Mouse (Mus musculus): ENCODE results near the gene Tcf7l2. TPM values are rescaled to one million over a fixed set of nuclear protein-coding genes. Genes with fewer than 3 reads are reported as not detected.

The Tcf7l2 gene
- polyA plus RNA-seq (2016; fragmentation: Nextera tagmentation; extraction: Ambion mirVana) = 189 and 195 TPM in 2 replicates

- Histone ChIP-seq H3K4me3 (replicated peaks) (peak within 1 kb of the TSS; percentile 94), H3K9me3 (no peaks in the 10 kb centered on the region), H3K9ac (replicated peaks) (peak within 1 kb of the TSS; percentile 100), H3K27me3 (no peaks in the 10 kb centered on the region), H3K4me1 (replicated peaks) (peaks cover 38% of the 10 kb centered on the region), H3K4me2 (peak within 1 kb of the TSS; percentile 90), H3K36me3 (no peaks in the 10 kb centered on the region), H3K27ac (peak within 1 kb of the TSS; percentile 100)
- 1% methylated on average over 37 of the region's 42 CpGs for WGBS
- peak; percentile 89 for ATAC-seq (ENCODE audit: insufficient number of reproducible peaks, insufficient read depth, low FRiP score, low TSS enrichment, low read depth)
These were observed at the start of gene Tcf7l2 for GRCm38 (mm10) chr19:55741439-55741928. Gene Tcf7l2, plus strand, starts transcription at chr19:55741820.

- H3K4me1 ChIP-seq (replicated peaks) = peaks cover 17% of the 10 kb centered on the region
- 0 out of 2 replicates have a peak overlapping the region, but pooled peaks have one; percentile 19 for H3K4me2 ChIP-seq
- peaks cover 45% of the 10 kb centered on the region for H3K27me3 ChIP-seq
- H3K36me3 ChIP-seq = no peaks in the 10 kb centered on the region
- no peak overlapping the region for H3K9ac ChIP-seq (replicated peaks)
- no peak overlapping the region for H3K4me3 ChIP-seq (replicated peaks)
- WGBS = 19% methylated on average over 13 of the region's 13 CpGs
- no peak for ATAC-seq (ENCODE audit: insufficient number of reproducible peaks, insufficient read depth, low FRiP score, low TSS enrichment, low read depth)
- H3K9me3 ChIP-seq = no peaks in the 10 kb centered on the region
- H3K27ac ChIP-seq = no peak overlapping the region
These were observed 47.0 kb upstream of the Tcf7l2 start for GRCm38 (mm10) chr19:55694651-55695050.

GRCm38 (mm10) chr19:55695418-55695817 is 46.2 kb upstream of the Tcf7l2 start:
- Histone ChIP-seq H3K27me3 (peaks cover 53% of the 10 kb centered on the region), H3K36me3 (no peaks in the 10 kb centered on the region), H3K9ac (replicated peaks) (no peak overlapping the region), H3K9me3 (no peaks in the 10 kb centered on the region), H3K27ac (no peak overlapping the region), H3K4me3 (replicated peaks) (no peak overlapping the region), H3K4me1 (replicated peaks) (peaks cover 21% of the 10 kb centered on the region), H3K4me2 (no peak overlapping the region)
- WGBS = 65% methylated on average over 10 of the region's 10 CpGs
- no peak for ATAC-seq (ENCODE audit: insufficient number of reproducible peaks, insufficient read depth, low FRiP score, low TSS enrichment, low read depth)

- H3K36me3 ChIP-seq = no peaks in the 10 kb centered on the region
- H3K9me3 ChIP-seq = no peaks in the 10 kb centered on the region
- H3K9ac ChIP-seq (replicated peaks) = no peak overlapping the region
- H3K4me3 ChIP-seq (replicated peaks) = no peak overlapping the region
- WGBS = 71% methylated on average over 5 of the region's 5 CpGs
- peaks cover 63% of the 10 kb centered on the region for H3K27me3 ChIP-seq
- H3K27ac ChIP-seq = no peak overlapping the region
- H3K4me2 ChIP-seq = no peak overlapping the region
- no peak for ATAC-seq (ENCODE audit: insufficient number of reproducible peaks, insufficient read depth, low FRiP score, low TSS enrichment, low read depth)
- H3K4me1 ChIP-seq (replicated peaks) = peaks cover 18% of the 10 kb centered on the region
These were observed 42.7 kb upstream of the Tcf7l2 start for GRCm38 (mm10) chr19:55698892-55699291.

- H3K27me3 ChIP-seq = peaks cover 53% of the 10 kb centered on the region
- H3K4me1 ChIP-seq (replicated peaks) = peaks cover 8% of the 10 kb centered on the region
- no peaks in the 10 kb centered on the region for H3K9me3 ChIP-seq
- H3K27ac ChIP-seq = no peak overlapping the region
- 11% methylated on average over 6 of the region's 6 CpGs for WGBS
- H3K9ac ChIP-seq (replicated peaks) = no peak overlapping the region
- ATAC-seq (ENCODE audit: insufficient number of reproducible peaks, insufficient read depth, low FRiP score, low TSS enrichment, low read depth) = no peak
- no peak overlapping the region for H3K4me3 ChIP-seq (replicated peaks)
- H3K4me2 ChIP-seq = no peak overlapping the region
- no peaks in the 10 kb centered on the region for H3K36me3 ChIP-seq
These were observed 41.4 kb upstream of the Tcf7l2 start for GRCm38 (mm10) chr19:55700214-55700568.

GRCm38 (mm10) chr19:55700569-55701282 is 40.9 kb upstream of the Tcf7l2 start:
- no peak overlapping the region for H3K27ac ChIP-seq
- H3K4me3 ChIP-seq (replicated peaks) = no peak overlapping the region
- peaks cover 53% of the 10 kb centered on the region for H3K27me3 ChIP-seq
- H3K4me2 ChIP-seq = no peak overlapping the region
- WGBS = 22% methylated on average over 11 of the region's 11 CpGs
- peaks cover 8% of the 10 kb centered on the region for H3K4me1 ChIP-seq (replicated peaks)
- H3K9me3 ChIP-seq = no peaks in the 10 kb centered on the region
- no peak for ATAC-seq (ENCODE audit: insufficient number of reproducible peaks, insufficient read depth, low FRiP score, low TSS enrichment, low read depth)
- H3K9ac ChIP-seq (replicated peaks) = no peak overlapping the region
- no peaks in the 10 kb centered on the region for H3K36me3 ChIP-seq

GRCm38 (mm10) chr19:55701283-55701633 is 40.4 kb upstream of the Tcf7l2 start:
- Histone ChIP-seq H3K9ac (replicated peaks) (no peak overlapping the region), H3K27ac (no peak overlapping the region), H3K4me1 (replicated peaks) (peaks cover 8% of the 10 kb centered on the region), H3K36me3 (no peaks in the 10 kb centered on the region), H3K9me3 (no peaks in the 10 kb centered on the region), H3K4me2 (no peak overlapping the region), H3K27me3 (peaks cover 50% of the 10 kb centered on the region), H3K4me3 (replicated peaks) (no peak overlapping the region)
- no peak for ATAC-seq (ENCODE audit: insufficient number of reproducible peaks, insufficient read depth, low FRiP score, low TSS enrichment, low read depth)
- 69% methylated on average over 9 of the region's 9 CpGs for WGBS

- Histone ChIP-seq H3K27ac (no peak overlapping the region), H3K4me3 (replicated peaks) (no peak overlapping the region), H3K36me3 (no peaks in the 10 kb centered on the region), H3K9ac (replicated peaks) (no peak overlapping the region), H3K27me3 (peaks cover 44% of the 10 kb centered on the region), H3K9me3 (no peaks in the 10 kb centered on the region), H3K4me1 (replicated peaks) (peaks cover 8% of the 10 kb centered on the region), H3K4me2 (no peak overlapping the region)
- no peak for ATAC-seq (ENCODE audit: insufficient number of reproducible peaks, insufficient read depth, low FRiP score, low TSS enrichment, low read depth)
- WGBS = 91% methylated on average over 4 of the region's 4 CpGs
These were observed 39.5 kb upstream of the Tcf7l2 start for GRCm38 (mm10) chr19:55702081-55702480.

- Histone ChIP-seq H3K9me3 (no peaks in the 10 kb centered on the region), H3K9ac (replicated peaks) (no peak overlapping the region), H3K36me3 (no peaks in the 10 kb centered on the region), H3K4me1 (replicated peaks) (peaks cover 12% of the 10 kb centered on the region), H3K4me2 (no peak overlapping the region), H3K27ac (no peak overlapping the region), H3K4me3 (replicated peaks) (no peak overlapping the region), H3K27me3 (peaks cover 39% of the 10 kb centered on the region)
- no peak for ATAC-seq (ENCODE audit: insufficient number of reproducible peaks, insufficient read depth, low FRiP score, low TSS enrichment, low read depth)
- WGBS = 93% methylated on average over 8 of the region's 8 CpGs
These were observed 38.9 kb upstream of the Tcf7l2 start for GRCm38 (mm10) chr19:55702716-55703115.

- peaks cover 23% of the 10 kb centered on the region for H3K4me1 ChIP-seq (replicated peaks)
- H3K27ac ChIP-seq = no peak overlapping the region
- H3K9me3 ChIP-seq = no peaks in the 10 kb centered on the region
- no peak overlapping the region for H3K9ac ChIP-seq (replicated peaks)
- WGBS = 75% methylated on average over 6 of the region's 6 CpGs
- peaks cover 32% of the 10 kb centered on the region for H3K27me3 ChIP-seq
- no peak for ATAC-seq (ENCODE audit: insufficient number of reproducible peaks, insufficient read depth, low FRiP score, low TSS enrichment, low read depth)
- H3K4me2 ChIP-seq = no peak overlapping the region
- H3K4me3 ChIP-seq (replicated peaks) = no peak overlapping the region
- no peaks in the 10 kb centered on the region for H3K36me3 ChIP-seq
These were observed 37.5 kb upstream of the Tcf7l2 start for GRCm38 (mm10) chr19:55704071-55704470.

- H3K27me3 ChIP-seq = peaks cover 13% of the 10 kb centered on the region
- H3K4me2 ChIP-seq = no peak overlapping the region
- no peaks in the 10 kb centered on the region for H3K36me3 ChIP-seq
- no peaks in the 10 kb centered on the region for H3K9me3 ChIP-seq
- 82% methylated on average over 7 of the region's 7 CpGs for WGBS
- no peak overlapping the region for H3K27ac ChIP-seq
- H3K4me3 ChIP-seq (replicated peaks) = no peak overlapping the region
- peaks cover 15% of the 10 kb centered on the region for H3K4me1 ChIP-seq (replicated peaks)
- no peak overlapping the region for H3K9ac ChIP-seq (replicated peaks)
- ATAC-seq (ENCODE audit: insufficient number of reproducible peaks, insufficient read depth, low FRiP score, low TSS enrichment, low read depth) = no peak
These were observed 35.3 kb upstream of the Tcf7l2 start for GRCm38 (mm10) chr19:55706300-55706699.

GRCm38 (mm10) chr19:55706806-55707205 is 34.8 kb upstream of the Tcf7l2 start:
- Histone ChIP-seq H3K36me3 (no peaks in the 10 kb centered on the region), H3K9ac (replicated peaks) (no peak overlapping the region), H3K4me1 (replicated peaks) (peaks cover 15% of the 10 kb centered on the region), H3K27ac (no peak overlapping the region), H3K9me3 (no peaks in the 10 kb centered on the region), H3K4me3 (replicated peaks) (no peak overlapping the region), H3K27me3 (peaks cover 8% of the 10 kb centered on the region), H3K4me2 (no peak overlapping the region)
- ATAC-seq (ENCODE audit: insufficient number of reproducible peaks, insufficient read depth, low FRiP score, low TSS enrichment, low read depth) = no peak
- 96% methylated on average over 6 of the region's 6 CpGs for WGBS

Data from limb, embryonic 12.5 days (tissue).